Mouse (Mus musculus) brain, embryonic 14.5 days (tissue): ENCODE measurements around the gene Kcnab2.
A peak's percentile ranks its signal among the peaks of the same experiment; 100 is the strongest.

Experiments
- CTCF ChIP-seq: fragments of 200-500 bp; IDR thresholded peaks from 2 replicates; pipeline ENCODE4 v1.5.1; 2012; ENCODE audit warnings: inconsistent platforms, mild to moderate bottlenecking, moderate library complexity, borderline replicate concordance; ENCODE audit not compliant: insufficient read depth, insufficient read length; ENCODE audit errors: extremely low read depth
- POLR2A ChIP-seq: fragments of 200-500 bp; IDR thresholded peaks from 2 replicates; pipeline ENCODE4 v1.6.1; 2012; ENCODE audit warnings: mild to moderate bottlenecking, inconsistent platforms, borderline replicate concordance; ENCODE audit not compliant: poor library complexity, insufficient read depth, insufficient read length, severe bottlenecking; ENCODE audit errors: extremely low read depth

- TF ChIP-seq CTCF = peak; percentile 97
- no peak for TF ChIP-seq POLR2A
Observed at GRCm38 (mm10) chr4:152434836-152435235, 42.8 kb downstream of the Kcnab2 start.
